In genomic region chr14:31602616-31602979, GRCm38 (mm10) we compare ENCODE assay signal across 14 mouse cellular contexts. TPM values are rescaled to one million over a fixed set of nuclear protein-coding genes. Genes with fewer than 3 reads are reported as not detected.
A peak's percentile ranks its signal among the peaks of the same experiment; 100 is the strongest.
DNase-seq lines count a peak whose midpoint lies in the region; ATAC-seq lines count a peak whose summit lies in the region.
"Not testable (repeated sequence)": the region's sequence is repeated elsewhere in the genome, so short reads cannot be mapped to it uniquely, and the experiment has no call there.
"Had no signal": no experiment of that assay in that cellular context is flagged by ENCODE, and none has a peak within 500 bp of the region (broad histone marks: within the 10 kb centered on the region; RNA-seq: fewer than 3 reads in every experiment).

No protein-coding gene starts in this region.

- H3K36me3 ChIP-seq in liver, embryonic 12.5 days; liver, embryonic 15.5 days (replicated peaks): not testable (repeated sequence)

- H3K4me2 ChIP-seq in liver, embryonic 12.5 days, result peak overlapping the region; percentile 32
- peak overlapping the region; percentile 35; the same call in 1 of the 2 replicates for H3K4me2 ChIP-seq in liver, embryonic 15.5 days

- DNase-seq in c-Kit-positive CD71-positive TER-119-negative erythroid progenitor cells, embryonic 14.5 days (ENCODE audit: low read depth), result peak; percentile 56
- DNase-seq in spleen, postnatal 4 days (ENCODE audit: low spot score in 2 of 2), result peak; percentile 21 to 60

- H3K4me1 ChIP-seq in liver, embryonic 12.5 days, result peaks cover 24% of the 10 kb centered on the region
- H3K4me1 ChIP-seq in liver, embryonic 15.5 days (replicated peaks), result peaks cover 26% of the 10 kb centered on the region

- not testable (repeated sequence) for H3K27ac ChIP-seq in liver, embryonic 12.5 days
- peak overlapping the region; percentile 54; the same call in 1 of the 2 replicates for H3K27ac ChIP-seq in liver, embryonic 15.5 days (replicated peaks)

- H3K9ac ChIP-seq in liver, embryonic 12.5 days; liver, embryonic 15.5 days: not testable (repeated sequence)

- 39% methylated on average over 6 of the region's 6 CpGs for WGBS in liver, embryonic 12.5 days (ENCODE audit: insufficient replicate concordance)
- WGBS in liver, embryonic 15.5 days (ENCODE audit: insufficient replicate concordance), result 34% methylated on average over 6 of the region's 6 CpGs

- not testable (repeated sequence) for H3K9me3 ChIP-seq in liver, embryonic 12.5 days (replicated peaks); liver, embryonic 15.5 days (replicated peaks)

- H3K4me3 ChIP-seq in liver, embryonic 12.5 days; liver, embryonic 15.5 days (replicated peaks): not testable (repeated sequence)

- peak; percentile 84 for ATAC-seq in erythroid progenitor cell, adult 5-6 weeks (replicated peaks; ENCODE audit: low FRiP score, poor library complexity, severe bottlenecking)
- peak; percentile 96 for ATAC-seq in liver, embryonic 12.5 days
- peak; percentile 95 for ATAC-seq in liver, embryonic 15.5 days (ENCODE audit: insufficient read depth)
- ATAC-seq in megakaryocyte progenitor cell, adult 5-6 weeks (replicated peaks; ENCODE audit: poor library complexity), result peak; percentile 86

- H3K27me3 ChIP-seq in liver, embryonic 12.5 days (replicated peaks); liver, embryonic 15.5 days: not testable (repeated sequence)

RNA-seq across cellular contexts. Expression of gene Colq, which starts 11.5 kb away (rescaled TPM):
- not detected in 2 replicates for total RNA-seq in erythroid progenitor cell, adult 5-6 weeks (2015; ENCODE audit: low replicate concordance)
- 0.26 TPM in 1 of 2 replicates, not detected in the other for total RNA-seq in erythroid progenitor cell, adult 5-6 weeks (2017; ENCODE audit: low replicate concordance)
- polyA plus RNA-seq in liver, embryonic 12.5 days (2016; fragmentation: Nextera tagmentation; extraction: Ambion mirVana), result 0.05 and 0.22 TPM in 2 replicates
- polyA plus RNA-seq in liver, embryonic 15.5 days (2015; fragmentation: Nextera tagmentation; extraction: Ambion mirVana), result 0.28 and 0.50 TPM in 2 replicates
- total RNA-seq in megakaryocyte progenitor cell, adult 5-6 weeks (2015), result not detected in 2 replicates
- 0.37 TPM in 1 of 2 replicates, not detected in the other for total RNA-seq in megakaryocyte progenitor cell, adult 5-6 weeks (2017)
- total RNA-seq: adrenal gland, adult 18-20 months; adrenal gland, postnatal 36 days had no signal
- polyA plus RNA-seq: forebrain, embryonic 15.5 days; G1E; Patski had no signal

RNA-seq across cellular contexts. Expression of gene Gm49387, which starts 38.1 kb away (rescaled TPM):
- not detected in 2 replicates for total RNA-seq in erythroid progenitor cell, adult 5-6 weeks (2015; ENCODE audit: low replicate concordance)
- not detected in 2 replicates for total RNA-seq in erythroid progenitor cell, adult 5-6 weeks (2017; ENCODE audit: low replicate concordance)
- polyA plus RNA-seq in liver, embryonic 12.5 days (2016; fragmentation: Nextera tagmentation; extraction: Ambion mirVana), result 0.37 and 1.3 TPM in 2 replicates
- 2.9 and 3.6 TPM in 2 replicates for polyA plus RNA-seq in liver, embryonic 15.5 days (2015; fragmentation: Nextera tagmentation; extraction: Ambion mirVana)
- not detected in 2 replicates for total RNA-seq in megakaryocyte progenitor cell, adult 5-6 weeks (2015)
- total RNA-seq in megakaryocyte progenitor cell, adult 5-6 weeks (2017), result not detected in 2 replicates
- total RNA-seq: adrenal gland, adult 18-20 months; adrenal gland, postnatal 36 days; CH12.LX; G1E; gastrocnemius, adult 8-10 months had no signal
- polyA plus RNA-seq: G1E; gonadal fat pad, adult 2 months had no signal

RNA-seq across cellular contexts. Expression of gene Btd, which starts 38.2 kb away (rescaled TPM):
- total RNA-seq in erythroid progenitor cell, adult 5-6 weeks (2015; ENCODE audit: low replicate concordance), result 0.72 and 5.9 TPM in 2 replicates
- 3.3 and 3.5 TPM in 2 replicates for total RNA-seq in erythroid progenitor cell, adult 5-6 weeks (2017; ENCODE audit: low replicate concordance)
- 8.8 and 9.6 TPM in 2 replicates for polyA plus RNA-seq in liver, embryonic 12.5 days (2016; fragmentation: Nextera tagmentation; extraction: Ambion mirVana)
- polyA plus RNA-seq in liver, embryonic 15.5 days (2015; fragmentation: Nextera tagmentation; extraction: Ambion mirVana), result 11.6 and 13.2 TPM in 2 replicates
- total RNA-seq in megakaryocyte progenitor cell, adult 5-6 weeks (2015), result 14.7 and 15.6 TPM in 2 replicates
- total RNA-seq in megakaryocyte progenitor cell, adult 5-6 weeks (2017), result 8.1 and 14.3 TPM in 2 replicates

RNA-seq across cellular contexts. Expression of gene Hacl1, which starts 38.5 kb away (rescaled TPM):
- total RNA-seq in erythroid progenitor cell, adult 5-6 weeks (2015; ENCODE audit: low replicate concordance), result 16.2 TPM in 1 of 2 replicates, not detected in the other
- total RNA-seq in erythroid progenitor cell, adult 5-6 weeks (2017; ENCODE audit: low replicate concordance), result 11.6 and 17.4 TPM in 2 replicates
- 7.4 and 9.8 TPM in 2 replicates for polyA plus RNA-seq in liver, embryonic 12.5 days (2016; fragmentation: Nextera tagmentation; extraction: Ambion mirVana)
- 11.4 and 12.7 TPM in 2 replicates for polyA plus RNA-seq in liver, embryonic 15.5 days (2015; fragmentation: Nextera tagmentation; extraction: Ambion mirVana)
- total RNA-seq in megakaryocyte progenitor cell, adult 5-6 weeks (2015), result 13.3 and 18.9 TPM in 2 replicates
- total RNA-seq in megakaryocyte progenitor cell, adult 5-6 weeks (2017), result 34.8 and 35.6 TPM in 2 replicates
